Mouse (Mus musculus): ENCODE data around the gene Fahd1. TPM values are rescaled to one million over a fixed set of nuclear protein-coding genes. Genes with fewer than 3 reads are reported as not detected.

The Fahd1 gene
- polyA plus RNA-seq, 1 experiment from 2014 or later, result 19.1 TPM

DNA sequence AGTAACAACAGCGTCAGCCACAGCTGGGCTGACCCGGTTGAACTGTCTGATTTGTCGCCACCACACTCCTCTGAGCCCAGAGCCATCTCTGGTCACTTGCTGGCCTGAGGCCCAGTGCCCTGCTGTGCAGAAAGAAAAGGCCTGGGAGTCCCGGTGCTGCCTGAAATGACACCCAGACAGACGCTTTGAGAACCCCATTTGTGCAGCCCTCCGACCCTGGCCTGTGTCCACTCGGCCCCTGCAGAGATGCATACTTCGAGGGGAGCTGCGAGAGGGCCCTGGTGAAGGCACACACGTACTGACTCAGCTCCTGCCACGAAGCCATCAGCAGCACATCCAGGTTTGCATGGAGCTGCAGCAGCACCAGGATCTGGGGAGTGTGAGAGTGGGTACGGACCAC is 42.6 kb upstream of the Fahd1 start:
- Histone ChIP-seq H3K9me3 (no peaks in the 10 kb centered on the region), H3K4me3 (no peak overlapping the region), H3K9ac (no peak overlapping the region), H3K4me1 (peaks cover 54% of the 10 kb centered on the region), H3K27ac (no peak overlapping the region), H3K4me2 (no peak overlapping the region), H3K36me3 (replicated peaks) (peaks cover 27% of the 10 kb centered on the region), H3K27me3 (replicated peaks) (no peaks in the 10 kb centered on the region)
- ATAC-seq (replicated peaks), result no peak
- WGBS, result 88% methylated on average over 12 of the region's 12 CpGs

GRCm38 (mm10) chr17:24891321-24891720 is 41.2 kb upstream of the Fahd1 start:
- no peak for ATAC-seq (replicated peaks)
- no peaks in the 10 kb centered on the region for H3K9me3 ChIP-seq
- H3K4me3 ChIP-seq, result no peak overlapping the region
- H3K27ac ChIP-seq, result no peak overlapping the region
- H3K4me1 ChIP-seq, result peaks cover 47% of the 10 kb centered on the region
- no peak overlapping the region for H3K4me2 ChIP-seq
- peaks cover 24% of the 10 kb centered on the region for H3K36me3 ChIP-seq (replicated peaks)
- no peak overlapping the region for H3K9ac ChIP-seq
- H3K27me3 ChIP-seq (replicated peaks), result no peaks in the 10 kb centered on the region
- WGBS, result 88% methylated on average over 13 of the region's 13 CpGs

DNA sequence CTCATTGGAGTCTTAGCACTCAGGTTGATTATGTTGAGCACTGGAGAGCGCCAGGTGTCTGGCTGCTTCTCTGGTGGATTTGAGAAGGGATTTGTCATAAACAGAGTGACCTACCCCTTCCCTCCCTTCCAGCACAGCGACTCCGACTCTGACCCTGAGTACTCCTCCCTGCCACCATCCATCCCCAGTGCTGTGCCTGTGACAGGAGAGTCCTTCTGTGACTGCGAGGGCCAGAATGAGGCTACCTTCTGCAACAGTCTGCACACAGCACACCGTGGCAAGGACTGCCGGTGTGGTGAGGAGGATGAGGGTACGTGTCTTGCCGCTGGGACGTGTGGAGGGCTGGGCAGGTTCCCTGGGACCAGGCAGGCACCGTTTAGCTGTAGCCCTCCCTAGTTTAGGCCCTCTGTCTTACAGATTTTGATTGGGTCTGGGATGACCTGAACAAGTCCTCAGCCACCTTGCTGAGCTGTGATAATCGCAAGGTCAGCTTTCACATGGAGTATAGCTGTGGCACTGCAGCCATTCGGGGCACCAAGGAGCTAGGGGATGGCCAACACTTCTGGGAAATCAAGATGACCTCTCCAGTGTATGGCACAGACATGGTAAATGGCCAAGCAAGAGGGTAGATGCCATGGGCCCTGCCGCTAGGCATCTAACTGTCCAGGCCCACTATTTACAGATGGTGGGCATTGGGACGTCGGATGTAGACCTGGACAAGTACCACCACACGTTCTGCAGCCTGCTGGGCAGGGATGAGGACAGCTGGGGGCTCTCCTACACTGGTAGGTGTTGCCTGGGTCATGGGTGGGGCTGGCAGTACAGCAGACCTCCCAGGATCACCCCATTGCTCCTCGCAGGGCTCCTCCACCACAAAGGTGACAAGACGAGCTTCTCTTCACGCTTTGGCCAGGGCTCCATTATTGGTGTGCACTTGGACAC is 40.3 kb upstream of the Fahd1 start:
- H3K9ac ChIP-seq, result no peak overlapping the region
- H3K9me3 ChIP-seq, result no peaks in the 10 kb centered on the region
- H3K27ac ChIP-seq, result no peak overlapping the region
- H3K4me1 ChIP-seq, result peaks cover 43% of the 10 kb centered on the region
- WGBS, result 89% methylated on average over 19 of the region's 19 CpGs
- no peaks in the 10 kb centered on the region for H3K27me3 ChIP-seq (replicated peaks)
- H3K4me2 ChIP-seq, result no peak overlapping the region
- no peak for ATAC-seq (replicated peaks)
- H3K36me3 ChIP-seq (replicated peaks), result peaks cover 24% of the 10 kb centered on the region
- H3K4me3 ChIP-seq, result no peak overlapping the region

GRCm38 (mm10) chr17:24888862-24889261 is 38.7 kb upstream of the Fahd1 start:
- no peak overlapping the region for H3K4me3 ChIP-seq
- H3K27ac ChIP-seq, result no peak overlapping the region
- H3K4me2 ChIP-seq, result no peak overlapping the region
- ATAC-seq (replicated peaks), result no peak
- H3K9me3 ChIP-seq, result no peaks in the 10 kb centered on the region
- no peak overlapping the region for H3K9ac ChIP-seq
- peaks cover 42% of the 10 kb centered on the region for H3K4me1 ChIP-seq
- WGBS, result 88% methylated on average over 3 of the region's 3 CpGs
- peaks cover 25% of the 10 kb centered on the region for H3K36me3 ChIP-seq (replicated peaks)
- no peaks in the 10 kb centered on the region for H3K27me3 ChIP-seq (replicated peaks)

GRCm38 (mm10) chr17:24887291-24888080 is 37.3 kb upstream of the Fahd1 start:
- no peak for ATAC-seq (replicated peaks)
- H3K36me3 ChIP-seq (replicated peaks), result peaks cover 24% of the 10 kb centered on the region
- peak overlapping the region; percentile 90 for H3K4me2 ChIP-seq
- H3K4me3 ChIP-seq, result peak overlapping the region; percentile 81
- 68% methylated on average over 18 of the region's 18 CpGs for WGBS
- no peaks in the 10 kb centered on the region for H3K27me3 ChIP-seq (replicated peaks)
- H3K9ac ChIP-seq, result peak overlapping the region; percentile 71
- H3K9me3 ChIP-seq, result no peaks in the 10 kb centered on the region
- peaks cover 31% of the 10 kb centered on the region for H3K4me1 ChIP-seq
- H3K27ac ChIP-seq, result peak overlapping the region; percentile 82

- ATAC-seq (replicated peaks), result peak; percentile 53
- peak overlapping the region; percentile 82 for H3K27ac ChIP-seq
- H3K36me3 ChIP-seq (replicated peaks), result peaks cover 24% of the 10 kb centered on the region
- H3K4me2 ChIP-seq, result peak overlapping the region; percentile 90
- peak overlapping the region; percentile 71 for H3K9ac ChIP-seq
- H3K4me1 ChIP-seq, result peaks cover 31% of the 10 kb centered on the region
- no peaks in the 10 kb centered on the region for H3K9me3 ChIP-seq
- no peaks in the 10 kb centered on the region for H3K27me3 ChIP-seq (replicated peaks)
- WGBS, result 1% methylated on average over 18 of the region's 18 CpGs
- peak overlapping the region; percentile 81 for H3K4me3 ChIP-seq
These were observed 36.7 kb upstream of the Fahd1 start for GRCm38 (mm10) chr17:24886932-24887271.

- Histone ChIP-seq H3K4me2 (peak within 1 kb of the TSS; percentile 91), H3K9ac (peak within 1 kb of the TSS; percentile 71), H3K36me3 (replicated peaks) (peaks cover 21% of the 10 kb centered on the region), H3K27ac (peak within 1 kb of the TSS; percentile 82), H3K27me3 (replicated peaks) (no peaks in the 10 kb centered on the region), H3K9me3 (no peaks in the 10 kb centered on the region), H3K4me1 (peaks cover 31% of the 10 kb centered on the region), H3K4me3 (peak within 1 kb of the TSS; percentile 81)
- ATAC-seq (replicated peaks), result peak; percentile 97
- WGBS, result under 1% methylated on average over 69 of the region's 69 CpGs
These were observed 36.2 kb upstream of the Fahd1 start, which contains the start of the genes Nubp2 and Spsb3 for GRCm38 (mm10) chr17:24886134-24886931. Gene Nubp2 (minus strand): TSS chr17:24886349. Gene Spsb3 (plus strand): TSS chr17:24886643.

- WGBS, result 22% methylated on average over 22 of the region's 22 CpGs
- Histone ChIP-seq H3K9me3 (no peaks in the 10 kb centered on the region), H3K27ac (peak overlapping the region; percentile 31; the same call in 1 of the 2 replicates), H3K4me2 (peak overlapping the region; percentile 91), H3K36me3 (replicated peaks) (peaks cover 14% of the 10 kb centered on the region), H3K4me1 (peaks cover 31% of the 10 kb centered on the region), H3K9ac (peak overlapping the region; percentile 57), H3K4me3 (peak overlapping the region; percentile 81), H3K27me3 (replicated peaks) (no peaks in the 10 kb centered on the region)
- ATAC-seq (replicated peaks), result no peak
These were observed 35.4 kb upstream of the Fahd1 start for GRCm38 (mm10) chr17:24885356-24886133.

DNA sequence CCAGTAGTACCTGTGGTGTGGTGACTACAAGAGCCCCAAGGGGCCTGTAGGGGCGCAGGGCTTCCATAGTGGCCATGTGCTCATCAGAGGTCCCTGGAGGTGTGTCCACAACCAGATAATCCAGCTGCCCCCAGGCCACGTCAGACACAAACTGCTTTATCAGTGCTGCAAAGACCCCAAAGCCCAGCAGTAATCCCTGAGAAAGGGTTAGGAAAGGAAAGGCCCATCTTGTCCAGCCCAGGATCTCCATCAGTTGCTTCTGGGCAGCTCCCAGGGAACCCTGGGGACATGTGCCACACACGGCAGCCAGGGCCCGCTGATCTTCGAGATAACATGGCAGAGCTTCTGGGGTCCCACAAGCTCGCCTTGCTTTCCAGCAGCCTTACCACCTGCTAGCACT is 34.2 kb upstream of the Fahd1 start:
- 83% methylated on average over 6 of the region's 6 CpGs for WGBS

DNA sequence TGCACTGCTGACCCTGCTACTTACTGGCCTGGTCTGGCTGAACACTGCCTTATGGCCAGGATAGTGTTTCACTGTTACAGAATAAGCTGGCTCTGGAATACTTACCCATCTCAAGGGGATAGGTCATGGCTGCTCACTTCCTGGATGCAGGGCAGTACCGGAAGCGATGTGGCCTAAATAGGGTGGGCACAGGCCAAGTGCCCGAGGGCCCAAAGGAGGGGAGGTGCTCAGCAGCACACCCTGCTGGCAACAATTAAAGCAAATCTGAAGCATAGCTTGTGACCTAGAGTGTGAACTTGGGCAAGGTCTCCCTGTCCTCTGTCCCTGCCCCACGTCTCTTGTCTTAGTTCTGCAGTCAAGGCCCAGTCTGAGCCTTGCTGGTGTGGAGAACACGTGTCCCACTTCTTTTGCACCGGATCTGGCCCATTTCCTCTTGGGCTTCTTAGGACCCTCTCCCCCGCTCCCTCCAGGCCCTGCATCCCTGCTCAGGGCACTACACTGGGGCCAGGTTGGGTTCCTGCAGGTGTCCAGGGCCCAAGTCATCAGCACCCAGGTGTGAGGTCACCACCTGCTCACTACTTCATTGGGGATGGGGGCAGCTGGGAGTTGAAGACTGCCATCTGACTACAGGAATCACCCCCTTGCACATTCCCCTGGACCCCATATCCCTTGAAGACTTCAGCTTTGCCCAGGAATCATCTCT is 31.7 kb upstream of the Fahd1 start:
- no peak for ATAC-seq (replicated peaks)

More for the DNA sequence above, 34.2 kb upstream of the Fahd1 start:
- Histone ChIP-seq H3K9me3 (no peaks in the 10 kb centered on the region), H3K36me3 (replicated peaks) (peaks cover 10% of the 10 kb centered on the region; the same call in 1 of the 2 replicates), H3K4me2 (no peak overlapping the region), H3K4me3 (no peak overlapping the region), H3K27me3 (replicated peaks) (no peaks in the 10 kb centered on the region), H3K27ac (no peak overlapping the region), H3K9ac (no peak overlapping the region), H3K4me1 (peaks cover 31% of the 10 kb centered on the region)
- no peak for ATAC-seq (replicated peaks)

DNA sequence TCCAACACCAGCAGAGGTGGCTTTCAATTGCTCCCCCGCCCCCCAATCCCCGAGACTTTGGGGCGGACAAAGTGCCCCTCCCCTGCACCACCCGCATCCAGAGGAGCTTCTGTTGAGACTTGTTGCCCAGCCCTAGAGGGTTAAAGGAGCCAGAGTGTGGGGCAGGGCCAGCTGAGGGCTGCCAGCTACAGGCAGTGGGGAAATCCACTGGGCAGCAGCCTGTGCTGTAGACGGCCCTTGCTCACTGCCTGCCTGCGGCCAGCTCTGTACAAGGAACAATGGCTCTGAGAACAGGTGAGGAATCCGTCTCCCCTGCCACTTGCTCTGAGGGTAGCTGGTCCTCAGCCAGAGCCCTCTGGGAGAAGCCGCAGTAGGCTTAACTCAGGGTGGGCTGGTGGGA is 28.4 kb upstream of the Fahd1 start:
- H3K4me1 ChIP-seq, result no peaks in the 10 kb centered on the region
- no peak overlapping the region for H3K4me3 ChIP-seq
- no peak overlapping the region for H3K4me2 ChIP-seq
- WGBS, result 69% methylated on average over 8 of the region's 8 CpGs
- no peak for ATAC-seq (replicated peaks)
- no peaks in the 10 kb centered on the region for H3K27me3 ChIP-seq (replicated peaks)
- no peaks in the 10 kb centered on the region for H3K9me3 ChIP-seq
- peaks cover 5% of the 10 kb centered on the region; the same call in 1 of the 2 replicates for H3K36me3 ChIP-seq (replicated peaks)
- H3K9ac ChIP-seq, result no peak overlapping the region
- no peak overlapping the region for H3K27ac ChIP-seq

More for the DNA sequence above, 31.7 kb upstream of the Fahd1 start:
- no peak overlapping the region for H3K4me2 ChIP-seq
- H3K36me3 ChIP-seq (replicated peaks), result peaks cover 10% of the 10 kb centered on the region; the same call in 1 of the 2 replicates
- H3K27ac ChIP-seq, result no peak overlapping the region
- no peak overlapping the region for H3K4me3 ChIP-seq
- no peaks in the 10 kb centered on the region for H3K27me3 ChIP-seq (replicated peaks)
- no peaks in the 10 kb centered on the region for H3K9me3 ChIP-seq
- 49% methylated on average over 7 of the region's 7 CpGs for WGBS
- H3K9ac ChIP-seq, result no peak overlapping the region
- H3K4me1 ChIP-seq, result peaks cover 12% of the 10 kb centered on the region
